Mouse (Mus musculus): Measurements from ENCODE around the gene Ppih.

GRCm38 (mm10) chr4:119252025-119252808 is 68.1 kb downstream of the Ppih start:
- TF ChIP-seq CTCF (IDR thresholded peaks at IDR 0.05; ENCODE audit: low read depth, low read length), result no peak
- TF ChIP-seq GATA1 (IDR thresholded peaks at IDR 0.05; ENCODE audit: borderline replicate concordance, low read length), result no peak
- TF ChIP-seq TAL1 (conservative IDR thresholded peaks at IDR 0.05; ENCODE audit: low read depth, low read length), result no peak
- no peak for TF ChIP-seq POLR2AphosphoS5 (IDR thresholded peaks at IDR 0.05; ENCODE audit: insufficient replicate concordance, low read depth, low read length)
- no peak for TF ChIP-seq GATA2 (IDR thresholded peaks at IDR 0.05; ENCODE audit: borderline replicate concordance, low read depth, low read length)

All from G1E (cell line).